Mouse (Mus musculus) lung, postnatal 0 days (tissue): ENCODE results near the gene Vmn1r222. TPM values are rescaled to one million over a fixed set of nuclear protein-coding genes. Genes with fewer than 3 reads are reported as not detected.
"Not testable (repeated sequence)": the region's sequence is repeated elsewhere in the genome, so short reads cannot be mapped to it uniquely, and the experiment has no call there.

Experiments
- ATAC-seq: fragments of 200-750 bp; cut with Nextera tagmentation; 2 replicates; pipeline ENCODE4 v1.8.0; 2017; ENCODE audit warnings: moderate library complexity
- DNase-seq: peaks from one replicate; pipeline ENCODE4 v3.0.0-alpha.2; 2016; ENCODE audit warnings: low spot score
- H3K27ac ChIP-seq: fragments of 300-500 bp; sonication (generic); 2 replicates; pipeline ENCODE4 v1.5.1; 2014; ENCODE audit warnings: antibody characterized with exemption, mild to moderate bottlenecking, low read length, mixed read lengths
- H3K27me3 ChIP-seq: fragments of 300-500 bp; sonication (generic); replicated peaks from 2 replicates; pipeline ENCODE4 v1.6.1; 2014; ENCODE audit warnings: low read length, mixed read lengths; ENCODE audit not compliant: insufficient read depth
- H3K36me3 ChIP-seq: fragments of 300-500 bp; sonication (generic); 2 replicates; pipeline ENCODE4 v1.6.1; 2014; ENCODE audit warnings: low read length, mixed read lengths; ENCODE audit not compliant: insufficient read depth
- H3K4me1 ChIP-seq: fragments of 300-500 bp; sonication (generic); 2 replicates; pipeline ENCODE4 v1.6.1; 2014; ENCODE audit warnings: antibody characterized with exemption, low read depth, low read length, mixed read lengths; ENCODE audit not compliant: insufficient read depth
- H3K4me2 ChIP-seq: fragments of 300-500 bp; sonication (generic); replicated peaks from 2 replicates; pipeline ENCODE4 v1.6.1; 2014; ENCODE audit warnings: low read depth, mild to moderate bottlenecking, low read length, moderate library complexity, mixed read lengths
- H3K4me3 ChIP-seq: fragments of 300-500 bp; sonication (generic); 2 replicates; pipeline ENCODE4 v1.5.1; 2014; ENCODE audit warnings: low read depth, low read length
- H3K9ac ChIP-seq: fragments of 300-500 bp; sonication (generic); replicated peaks from 2 replicates; pipeline ENCODE4 v1.6.1; 2014; ENCODE audit warnings: low read depth, mild to moderate bottlenecking
- H3K9me3 ChIP-seq: fragments of 300-500 bp; sonication (generic); 2 replicates; pipeline ENCODE4 v1.6.1; 2016; ENCODE audit warnings: low read length, mixed read lengths
- CTCF ChIP-seq: IDR thresholded peaks from 2 replicates; pipeline ENCODE4 v1.5.1; 2016; ENCODE audit warnings: antibody characterized with exemption, mild to moderate bottlenecking
- EP300 ChIP-seq: IDR thresholded peaks from 2 replicates; pipeline ENCODE4 v1.6.1; 2016; ENCODE audit warnings: antibody characterized with exemption, mild to moderate bottlenecking, control low read depth
- WGBS: fragments of 180-500 bp; shearing (Covaris S2); extraction: QIAGEN DNeasy Blood & Tissue Kit; methylation state at CpG from one replicate; pipeline ENCODE4 v1.1.7; 2014; 5-methylcytosine and 5-hydroxymethylcytosine counted together
- polyA plus RNA-seq: library from polyadenylated mRNA; unstranded; fragments of >200 nt; fragmentation: Nextera tagmentation; extraction: Ambion mirVana; gene quantifications from 2 replicates; pipeline ENCODE4 v1.2.1, GENCODE M21; 2015

Gene Vmn1r222
- polyA plus RNA-seq: not detected in 2 replicates

- ATAC-seq, H3K9ac ChIP-seq, DNase-seq, H3K9me3 ChIP-seq, H3K4me2 ChIP-seq, H3K27me3 ChIP-seq, H3K4me3 ChIP-seq, H3K4me1 ChIP-seq, H3K27ac ChIP-seq, H3K36me3 ChIP-seq: not testable (repeated sequence)
Measured at GRCm38 (mm10) chr13:23235847-23236246, at the start of gene Vmn1r222. TSS of gene Vmn1r222 (minus strand) at chr13:23235947.

GRCm38 (mm10) chr13:23285191-23285920 lies 49.6 kb upstream of the Vmn1r222 start:
- Histone ChIP-seq H3K27me3 (0 out of 2 replicates have a peak, but pooled peaks cover 4% of the 10 kb centered on the region), H3K9me3 (no peaks in the 10 kb centered on the region), H3K4me1 (peaks cover 7% of the 10 kb centered on the region; the same call in 1 of the 2 replicates), H3K4me2 (peak overlapping the region; percentile 68), H3K4me3 (peak overlapping the region; percentile 37), H3K9ac (no peak overlapping the region), H3K27ac (no peak overlapping the region), H3K36me3 (no peaks in the 10 kb centered on the region)
- 4% methylated on average over 22 of the region's 22 CpGs for whole genome bisulfite sequencing
- DNase-seq (no peak), ATAC-seq (no peak)
- no peak for TF ChIP-seq CTCF
- TF ChIP-seq EP300: no peak

GRCm38 (mm10) chr13:23279992-23280391 lies 44.2 kb upstream of the Vmn1r222 start:
- no peak overlapping the region for H3K9ac ChIP-seq
- DNase-seq: no peak
- H3K4me3 ChIP-seq: no peak overlapping the region
- no peaks in the 10 kb centered on the region for H3K4me1 ChIP-seq
- H3K27ac ChIP-seq: no peak overlapping the region
- 74% methylated on average over 3 of the region's 3 CpGs for WGBS
- no peaks in the 10 kb centered on the region for H3K9me3 ChIP-seq
- H3K4me2 ChIP-seq: no peak overlapping the region
- no peaks in the 10 kb centered on the region for H3K27me3 ChIP-seq
- ATAC-seq: no peak
- H3K36me3 ChIP-seq: no peaks in the 10 kb centered on the region
- no peak for TF ChIP-seq EP300
- no peak for TF ChIP-seq CTCF

DNA sequence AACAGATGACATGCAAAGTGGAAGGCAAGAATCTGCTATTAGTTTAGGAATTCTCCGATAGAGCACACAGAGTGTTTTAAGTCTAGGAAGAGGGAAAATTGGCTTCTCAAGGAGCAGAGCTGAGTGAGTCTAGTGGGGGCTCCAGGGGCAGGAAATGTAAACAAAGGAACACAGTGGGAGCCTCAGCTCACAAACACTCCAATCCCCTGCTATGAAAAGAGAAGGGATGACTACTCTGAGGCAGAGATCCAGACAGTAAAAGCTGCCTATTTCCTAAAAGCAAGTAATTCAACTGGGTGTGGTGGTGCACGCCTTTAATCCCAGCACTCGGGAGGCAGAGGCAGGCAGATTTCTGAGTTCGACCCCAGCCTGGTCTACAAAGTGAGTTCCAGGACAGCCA lies 43.8 kb upstream of the Vmn1r222 start:
- Histone ChIP-seq H3K27me3 (no peaks in the 10 kb centered on the region), H3K36me3 (no peaks in the 10 kb centered on the region), H3K9ac (no peak overlapping the region), H3K4me1 (no peaks in the 10 kb centered on the region), H3K4me2 (no peak overlapping the region), H3K4me3 (no peak overlapping the region), H3K27ac (no peak overlapping the region), H3K9me3 (no peaks in the 10 kb centered on the region)
- 79% methylated on average over 4 of the region's 4 CpGs for WGBS
- no peak for TF ChIP-seq EP300
- TF ChIP-seq CTCF: no peak
- DNase-seq: no peak
- ATAC-seq: no peak

DNA sequence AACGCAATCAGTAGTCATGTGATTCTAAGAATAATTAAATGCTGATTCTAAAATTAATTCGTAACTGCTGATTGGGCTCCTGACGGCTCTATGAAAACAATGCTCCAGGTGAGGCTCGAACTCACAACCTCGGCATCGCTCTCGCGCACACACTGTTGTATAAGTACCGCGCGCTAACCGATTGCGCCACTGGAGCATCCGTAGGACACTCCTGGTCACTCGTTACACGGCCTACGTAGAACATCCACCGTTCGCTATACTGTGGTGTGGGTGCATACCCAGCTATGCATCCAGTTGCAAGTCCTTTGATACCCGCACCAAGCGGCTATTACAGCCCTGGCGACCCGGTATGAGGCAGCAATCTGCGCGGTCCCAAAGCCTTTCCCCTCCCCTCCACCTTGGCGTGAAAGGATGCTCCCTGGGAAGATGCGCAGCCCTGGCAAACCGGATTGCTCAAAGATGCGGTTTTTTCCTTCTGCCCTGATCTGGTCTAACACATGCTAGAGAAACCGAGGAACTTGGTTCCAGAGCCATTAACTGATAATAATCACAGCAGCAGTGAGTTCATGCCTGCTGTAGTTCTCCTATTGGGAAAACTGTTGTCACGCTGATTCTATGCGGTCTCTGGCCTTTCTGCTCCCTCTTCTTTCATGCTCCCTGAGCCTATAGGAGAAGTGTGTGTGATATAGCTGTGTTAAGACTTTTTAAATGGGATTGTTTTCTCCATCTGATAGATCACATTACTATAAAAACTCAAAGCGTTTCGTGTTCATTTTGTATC lies 34.8 kb upstream of the Vmn1r222 start:
- ATAC-seq: no peak
- no peak overlapping the region for H3K9ac ChIP-seq
- peak overlapping the region; percentile 12; the same call in 1 of the 2 replicates for H3K4me3 ChIP-seq
- no peaks in the 10 kb centered on the region for H3K36me3 ChIP-seq
- no peak for DNase-seq
- 0 out of 2 replicates have a peak, but pooled peaks cover 4% of the 10 kb centered on the region for H3K27me3 ChIP-seq
- no peak for TF ChIP-seq CTCF
- TF ChIP-seq EP300: no peak
- no peaks in the 10 kb centered on the region for H3K9me3 ChIP-seq
- WGBS: 4% methylated on average over 34 of the region's 34 CpGs
- H3K4me1 ChIP-seq: no peaks in the 10 kb centered on the region
- no peak overlapping the region for H3K27ac ChIP-seq
- H3K4me2 ChIP-seq: peak overlapping the region; percentile 19; the same call in 1 of the 2 replicates

DNA sequence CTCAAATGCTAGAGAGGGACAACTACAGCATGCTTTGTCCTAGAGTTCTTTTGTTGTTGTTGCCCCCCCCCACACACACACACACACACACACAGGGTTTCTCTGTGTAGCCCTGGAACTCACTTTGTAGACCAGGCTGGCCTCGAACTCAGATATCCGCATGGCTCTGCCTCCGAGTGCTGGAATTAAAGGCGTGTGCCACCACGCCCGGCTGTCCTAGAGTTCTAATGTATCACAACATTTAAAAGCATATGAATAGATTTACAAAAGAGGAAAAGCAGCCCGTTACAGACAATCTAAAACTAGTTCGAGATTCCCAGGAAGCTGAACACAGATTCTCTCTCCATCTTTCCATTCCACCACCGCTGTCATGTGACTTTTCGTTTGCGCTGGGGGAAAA lies 33.9 kb upstream of the Vmn1r222 start:
- Histone ChIP-seq H3K27me3 (0 out of 2 replicates have a peak, but pooled peaks cover 4% of the 10 kb centered on the region), H3K4me1 (no peaks in the 10 kb centered on the region), H3K4me3 (no peak overlapping the region), H3K9me3 (no peaks in the 10 kb centered on the region), H3K9ac (no peak overlapping the region), H3K36me3 (no peaks in the 10 kb centered on the region), H3K27ac (no peak overlapping the region), H3K4me2 (peak overlapping the region; percentile 19; the same call in 1 of the 2 replicates)
- WGBS: 24% methylated on average over 11 of the region's 11 CpGs
- TF ChIP-seq EP300 (no peak), CTCF (no peak)
- DNase-seq (no peak), ATAC-seq (no peak)

DNA sequence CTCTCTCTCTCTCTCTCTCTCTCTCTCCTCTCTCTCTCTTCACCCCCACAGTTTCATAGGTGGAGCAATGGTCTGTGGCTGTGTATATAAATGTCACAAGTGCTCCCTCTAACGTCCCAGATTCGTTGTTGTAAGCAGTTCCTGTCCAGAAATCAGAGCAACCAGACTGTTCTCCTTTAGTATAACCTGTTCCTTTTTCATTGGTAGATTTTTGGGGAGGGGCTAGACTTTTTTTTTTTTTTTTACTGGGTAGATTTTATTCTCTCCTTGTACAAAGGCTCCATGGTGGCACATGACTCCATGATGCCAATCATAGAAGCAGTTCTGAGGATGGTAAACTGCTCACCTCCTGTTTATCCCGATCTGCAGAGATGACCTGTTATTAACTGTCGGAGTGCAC lies 33.4 kb upstream of the Vmn1r222 start:
- H3K4me2 ChIP-seq, H3K27ac ChIP-seq, ATAC-seq, H3K27me3 ChIP-seq, H3K36me3 ChIP-seq, H3K9ac ChIP-seq, H3K9me3 ChIP-seq, H3K4me1 ChIP-seq, H3K4me3 ChIP-seq: not testable (repeated sequence)
- 36% methylated on average over 4 of the region's 4 CpGs for WGBS
- peak; percentile 19 for DNase-seq

DNA sequence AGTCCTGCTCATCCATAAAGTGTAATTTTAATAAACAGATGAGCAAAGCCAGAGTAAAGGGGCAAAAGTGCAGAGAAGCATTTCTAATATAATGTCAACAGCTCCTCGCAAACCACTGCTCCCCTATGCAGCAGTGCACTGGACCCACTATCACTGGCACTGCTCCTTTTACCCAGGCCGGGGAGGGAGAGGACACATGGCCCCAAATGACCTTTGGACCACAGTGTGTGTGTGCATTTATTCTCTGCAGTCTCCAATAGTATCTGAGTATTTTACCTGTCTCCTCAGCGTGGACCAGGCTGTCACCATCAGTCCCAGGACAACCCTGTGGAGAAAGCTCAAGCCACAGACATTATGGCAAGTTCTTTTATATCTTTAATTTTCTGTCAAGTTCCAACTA lies 32.9 kb upstream of the Vmn1r222 start:
- H3K36me3 ChIP-seq, H3K27me3 ChIP-seq, DNase-seq, H3K9ac ChIP-seq, H3K4me2 ChIP-seq, H3K4me3 ChIP-seq, H3K9me3 ChIP-seq, ATAC-seq, H3K27ac ChIP-seq, H3K4me1 ChIP-seq: not testable (repeated sequence)
- 68% methylated on average over 3 of the region's 3 CpGs for WGBS
